Mouse (Mus musculus) left cerebral cortex, adult 11 months (tissue): ENCODE measurements around the gene Syk.

Experiments used
- DNase-seq: peaks from one replicate; pipeline ENCODE4 v3.0.0; 2022; ENCODE audit warnings: low spot score

Gene Syk

DNA sequence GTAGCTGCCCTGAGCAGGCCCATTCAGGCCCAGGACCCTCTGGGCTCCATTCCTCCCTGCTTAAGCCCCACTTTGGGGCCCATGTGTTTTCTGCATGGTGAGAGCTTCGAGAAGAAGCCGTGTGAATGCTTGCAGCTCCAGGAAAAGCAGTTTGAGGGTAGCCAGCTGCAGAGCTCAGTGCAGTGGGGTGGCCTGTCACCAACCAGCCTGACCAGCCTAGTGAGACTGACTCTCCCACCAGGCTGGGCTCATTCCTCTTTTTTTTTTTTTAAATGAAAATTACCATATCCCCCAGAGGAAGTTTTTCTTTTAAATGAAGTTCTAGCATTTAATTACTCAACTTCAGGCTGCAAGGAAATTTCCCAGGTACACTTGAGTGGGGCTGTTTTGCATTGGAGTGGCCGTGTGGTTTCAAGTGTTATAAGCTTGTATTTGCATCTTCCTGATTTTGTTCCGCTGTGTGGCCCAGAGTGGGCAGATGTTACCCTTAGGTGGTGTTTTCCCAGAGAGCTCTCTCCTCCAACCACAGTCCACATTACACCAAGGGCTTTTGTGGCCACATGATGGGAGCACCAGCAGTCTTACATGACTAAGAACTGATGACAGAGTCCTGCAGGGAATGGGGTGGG lies 17.2 kb downstream of the Syk start:
- no peak for DNase-seq

DNA sequence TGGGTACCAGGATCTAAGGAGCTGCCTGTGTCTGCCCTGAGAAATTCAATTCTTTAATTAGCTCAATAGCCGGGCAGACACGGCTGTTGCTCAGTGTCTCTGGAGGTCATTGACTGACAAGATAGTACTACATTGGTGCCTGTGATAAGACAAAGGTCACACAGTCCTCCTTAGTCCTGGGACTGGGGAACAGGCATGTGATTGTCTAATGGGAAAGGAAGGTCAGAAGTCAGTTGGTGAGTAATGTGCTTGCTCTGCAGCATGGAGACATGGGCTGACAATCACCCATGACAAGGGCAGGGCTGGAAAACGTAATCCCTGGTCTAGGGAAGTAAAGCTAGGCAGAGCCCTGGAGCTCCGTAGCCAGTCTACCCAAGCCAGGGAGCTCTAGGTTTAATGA lies 19.8 kb downstream of the Syk start:
- DNase-seq, result no peak

DNA sequence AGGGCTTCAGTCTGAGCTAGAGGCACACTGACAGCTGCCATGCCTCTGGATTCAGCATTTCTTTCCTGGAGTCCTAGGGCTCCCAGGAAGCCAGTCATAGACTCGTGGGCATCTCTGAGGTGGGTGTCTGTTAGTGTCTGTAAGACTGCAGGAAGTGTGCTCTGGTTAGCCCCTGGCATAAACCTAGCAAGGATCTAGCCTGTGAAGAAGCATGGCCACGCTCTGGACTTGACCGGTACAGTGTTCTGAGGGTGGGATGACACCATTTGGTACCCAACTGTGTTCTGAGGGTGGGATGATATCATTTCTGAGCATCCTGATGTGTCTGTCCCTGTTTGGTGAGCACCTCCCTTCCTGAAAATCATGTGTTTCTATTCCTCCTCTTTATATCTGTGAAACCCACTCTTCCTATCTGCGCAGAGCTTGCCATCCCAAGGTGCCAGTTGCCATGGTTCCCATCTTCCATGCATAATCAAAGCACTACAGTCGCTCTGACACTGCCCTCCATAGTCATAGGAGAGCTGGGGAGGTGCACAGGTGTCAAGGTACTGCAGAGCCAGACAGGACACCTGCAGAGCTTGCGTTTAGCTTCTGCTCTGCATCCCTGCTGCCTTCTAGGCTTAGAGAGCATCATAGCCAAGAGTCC lies 20.9 kb downstream of the Syk start:
- DNase-seq, result no peak

DNA sequence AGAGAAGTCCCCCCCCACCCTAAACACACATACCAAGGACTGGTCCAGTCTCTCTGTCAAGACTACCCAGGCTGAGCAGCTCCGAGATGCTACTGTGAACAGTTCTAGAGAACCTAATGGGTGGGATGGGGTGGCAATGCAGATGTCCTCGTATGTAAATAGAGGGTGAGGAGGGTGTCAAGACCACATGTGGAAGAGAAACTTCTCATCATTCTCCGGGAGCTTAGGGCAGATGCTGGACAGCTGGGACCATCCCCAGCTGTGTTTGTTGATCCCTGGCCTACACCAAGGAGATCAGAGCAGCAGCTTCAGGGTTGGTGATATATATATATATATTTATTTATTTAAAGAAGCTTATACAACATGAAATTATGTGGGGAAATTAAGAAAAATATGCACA lies 22.0 kb downstream of the Syk start:
- DNase-seq, result no peak

DNA sequence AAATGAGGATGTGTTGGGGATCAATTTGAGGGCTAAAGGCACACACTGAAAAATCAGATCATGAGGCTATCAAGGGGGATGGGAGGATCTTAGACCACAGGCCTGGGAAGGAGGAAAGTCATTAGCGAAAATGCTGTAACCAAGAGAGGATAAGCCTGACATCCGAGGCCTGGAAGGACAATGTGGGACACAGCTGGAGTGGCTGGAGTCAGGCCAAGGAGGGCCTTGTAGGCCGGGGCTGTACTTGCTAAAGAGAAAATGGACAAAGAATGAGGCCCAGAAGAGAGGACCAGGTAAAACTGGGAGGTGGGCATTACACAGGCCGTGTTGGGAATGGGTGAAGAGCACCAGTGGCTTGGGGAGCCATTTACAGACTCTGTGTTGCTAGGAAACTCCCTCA lies 22.9 kb downstream of the Syk start:
- DNase-seq, result no peak

DNA sequence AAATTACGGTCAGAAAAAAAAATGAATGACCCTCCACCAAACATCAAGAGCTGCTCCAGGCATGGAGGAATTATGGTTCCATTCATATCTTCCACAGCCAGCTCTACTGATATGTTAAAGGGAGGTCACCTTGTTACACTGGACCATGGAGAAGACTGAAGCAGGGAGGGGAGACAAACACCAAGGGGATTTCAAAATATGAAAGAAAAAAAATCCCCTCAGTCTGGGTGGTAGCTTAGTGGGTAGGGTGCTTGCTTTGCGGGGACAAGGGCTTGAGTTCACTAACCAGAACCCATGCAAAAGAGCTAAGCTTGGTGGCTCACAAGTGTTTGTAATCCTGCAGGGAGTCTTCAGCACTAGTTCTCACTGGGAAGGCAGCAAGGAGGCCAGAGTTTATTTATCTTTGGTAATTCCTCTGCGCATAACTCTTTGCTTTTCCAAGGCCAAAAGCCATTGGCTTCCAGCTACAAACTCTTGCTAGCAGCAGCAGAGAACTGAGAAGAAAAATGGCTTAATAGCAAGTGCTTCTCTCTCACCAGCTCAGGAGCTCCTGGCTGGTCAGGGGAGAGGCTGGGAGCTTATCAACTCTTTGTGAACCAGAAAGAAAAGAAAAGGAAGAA lies 23.8 kb downstream of the Syk start:
- no peak for DNase-seq

DNA sequence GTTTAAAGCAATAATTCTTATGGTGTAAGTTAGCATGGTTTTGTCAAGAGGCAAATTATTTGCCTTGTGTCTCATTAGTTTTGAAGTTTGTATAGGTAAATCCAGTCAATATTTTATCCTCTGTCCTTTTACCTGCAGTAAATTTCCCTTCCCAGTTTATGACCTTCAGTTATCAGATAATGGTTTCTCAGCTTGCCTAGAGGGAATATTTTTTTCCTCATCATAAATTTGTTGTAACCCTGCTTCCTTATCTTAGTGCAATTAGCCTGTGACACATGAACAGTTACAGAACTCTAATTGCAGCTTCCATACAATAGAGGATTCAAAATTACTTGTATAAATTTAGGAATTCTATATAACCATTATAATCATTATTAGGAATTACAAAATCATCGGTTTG lies 25.0 kb downstream of the Syk start:
- no peak for DNase-seq

DNA sequence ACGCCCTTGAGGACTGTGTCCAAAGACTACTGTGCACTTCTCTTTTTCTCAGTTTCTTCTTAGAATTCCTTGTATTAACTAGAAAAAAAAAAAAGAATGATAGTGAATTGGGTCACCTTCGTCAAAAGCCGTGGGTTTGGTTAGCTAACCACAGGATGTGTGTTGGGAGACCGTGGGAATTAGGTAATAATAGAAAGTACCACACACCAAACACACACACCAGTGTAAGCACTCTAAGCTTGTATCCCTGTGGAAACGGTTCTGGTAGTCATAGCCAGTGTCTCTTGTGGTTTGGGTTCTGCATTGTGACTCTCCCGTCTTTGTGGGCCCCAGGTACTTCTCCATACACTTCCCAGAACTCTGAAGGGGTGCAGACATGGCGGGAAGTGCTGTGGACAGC lies 27.5 kb downstream of the Syk start:
- DNase-seq, result no peak

DNA sequence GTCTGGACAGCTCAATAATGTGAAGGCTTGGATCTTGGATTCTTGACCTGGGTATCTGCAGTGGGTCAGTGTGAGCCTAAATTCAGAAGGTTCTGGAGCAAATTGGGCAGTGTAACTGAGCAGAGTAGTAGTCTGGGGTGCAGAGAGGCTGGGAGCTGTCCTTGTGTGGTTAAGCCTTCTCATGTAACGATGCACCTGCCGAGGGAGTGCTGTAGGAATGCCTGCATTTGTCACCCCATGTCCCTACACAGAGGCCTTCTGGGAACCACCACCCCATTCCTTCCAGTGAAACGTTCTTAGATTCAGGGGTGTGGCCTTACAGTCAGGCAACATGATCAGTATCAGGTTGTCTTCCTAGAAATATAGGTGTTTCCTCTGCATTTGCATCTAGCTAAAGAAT lies 30.3 kb downstream of the Syk start:
- DNase-seq, result no peak

DNA sequence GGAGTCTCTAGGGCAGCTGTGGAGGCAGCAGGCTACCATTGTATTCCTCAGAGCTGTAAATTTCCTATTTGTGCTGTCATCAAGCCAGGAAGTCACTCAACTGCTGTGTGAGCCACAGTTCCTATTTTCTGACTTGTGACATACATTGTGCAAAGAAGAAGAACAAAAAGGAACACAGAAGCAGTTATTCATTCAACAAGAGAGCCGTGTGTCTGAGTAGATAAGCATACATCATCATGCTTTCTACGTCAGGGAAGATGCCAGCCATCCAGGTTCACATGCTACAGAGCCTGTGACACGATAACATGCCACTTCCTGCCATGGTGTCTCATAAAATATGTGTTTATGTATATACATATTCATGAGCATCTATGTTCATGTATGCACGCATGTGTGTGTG lies 32.1 kb downstream of the Syk start:
- DNase-seq, result no peak

DNA sequence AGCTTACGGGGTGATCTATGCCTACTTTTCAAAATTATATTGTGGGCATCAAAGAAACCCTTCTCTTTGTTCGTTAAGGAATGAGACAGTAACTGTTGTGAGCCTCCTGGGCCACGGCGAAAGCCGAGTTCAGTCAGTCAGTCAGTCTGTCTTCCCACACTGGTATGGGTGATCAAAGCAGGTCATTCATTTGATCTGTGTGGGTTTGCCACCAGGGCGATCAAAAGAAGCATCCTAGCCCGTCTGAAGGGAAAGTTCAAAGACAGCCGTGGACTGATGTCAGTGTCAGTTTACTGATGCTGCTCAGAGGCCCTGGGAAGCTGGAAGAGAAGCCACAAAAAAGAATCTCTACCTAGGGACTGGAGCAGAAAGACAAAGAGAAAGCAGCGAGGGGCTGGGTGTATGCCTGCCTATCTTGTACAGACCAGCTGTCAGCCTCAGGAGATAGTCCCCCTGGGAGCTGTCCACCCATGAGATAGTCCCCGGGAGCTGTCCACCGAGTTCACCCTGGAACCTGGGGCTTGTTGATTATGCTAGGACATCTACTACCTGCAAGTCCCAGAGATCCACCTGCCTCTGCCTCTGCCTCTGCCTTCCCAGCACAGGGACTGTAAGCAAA lies 34.2 kb downstream of the Syk start:
- no peak for DNase-seq

DNA sequence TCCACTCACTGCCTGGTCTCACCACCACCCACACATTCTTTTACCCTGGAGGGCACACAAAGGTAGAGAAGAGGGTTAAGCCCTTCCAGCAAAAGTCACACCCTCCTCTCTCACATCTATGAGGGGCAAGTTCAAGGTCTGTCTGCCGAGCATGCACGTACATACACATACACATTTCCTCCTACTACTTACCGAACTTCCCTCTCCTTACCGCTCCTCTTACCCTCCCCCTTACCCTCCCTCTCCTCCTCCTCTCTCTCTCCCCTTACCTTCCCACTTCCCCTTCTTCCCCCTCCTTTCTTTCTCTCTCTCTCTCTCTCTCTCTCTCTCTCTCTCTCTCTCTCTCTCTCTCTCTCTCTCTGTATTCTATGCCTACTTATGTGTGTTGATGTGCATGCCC lies 35.6 kb downstream of the Syk start:
- no peak for DNase-seq

DNA sequence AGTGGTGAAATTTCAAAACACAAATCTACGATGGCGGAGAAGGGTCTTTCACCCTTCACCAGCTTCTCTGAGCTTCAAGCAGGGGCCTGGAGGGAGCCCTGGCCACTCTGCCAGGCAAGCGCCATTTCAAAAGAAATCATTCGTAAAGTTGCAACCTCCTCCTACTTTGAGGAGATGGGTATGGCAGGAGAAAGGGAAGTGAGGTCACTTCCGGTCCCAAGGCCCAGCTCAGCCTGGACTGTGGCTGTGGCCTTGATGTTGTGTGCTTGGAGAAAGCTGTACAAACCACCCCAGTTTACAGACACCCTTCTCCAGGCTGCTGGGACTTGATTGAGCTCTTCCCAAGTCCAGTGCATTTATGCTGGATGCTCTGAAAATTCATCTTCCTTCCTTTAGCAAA lies 36.5 kb downstream of the Syk start:
- no peak for DNase-seq

DNA sequence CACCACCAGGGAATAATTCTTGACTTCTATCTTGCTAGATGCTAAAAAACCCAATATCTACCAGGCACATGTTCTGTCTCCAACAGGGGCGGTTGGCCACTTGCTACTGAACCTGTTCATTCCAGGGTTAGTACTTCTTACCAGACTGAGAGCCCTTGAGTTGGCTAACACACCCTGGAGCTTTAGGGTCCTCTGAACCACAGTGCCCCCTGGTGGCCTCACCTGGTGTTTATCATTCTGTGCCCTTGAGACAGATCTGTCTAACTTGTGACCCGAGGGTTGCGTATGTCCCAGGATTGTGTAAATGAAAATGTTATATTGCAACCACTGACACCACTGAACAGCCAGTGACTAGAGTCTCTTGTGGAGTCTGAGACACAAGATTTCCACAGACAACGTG lies 41.1 kb downstream of the Syk start:
- DNase-seq, result peak; percentile 26

DNA sequence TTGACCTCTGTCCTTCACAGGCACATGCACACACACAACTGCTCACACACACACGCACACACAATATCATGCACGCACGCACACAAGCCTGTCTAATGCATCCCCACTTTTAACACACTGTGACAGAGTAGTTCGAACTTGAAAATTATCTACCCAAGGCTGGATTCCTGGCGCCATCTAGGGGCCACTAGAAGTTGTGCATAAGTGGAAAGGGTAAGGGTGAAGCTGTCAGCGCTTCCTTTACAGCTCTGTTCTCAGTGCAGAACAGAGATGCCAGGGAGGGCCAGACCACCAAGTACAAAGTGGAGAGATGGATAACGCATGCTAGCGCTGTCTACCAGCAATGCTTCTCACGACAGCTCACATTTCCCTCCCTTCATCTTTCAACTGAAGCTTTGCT lies 45.6 kb downstream of the Syk start:
- peak; percentile 17 for DNase-seq

DNA sequence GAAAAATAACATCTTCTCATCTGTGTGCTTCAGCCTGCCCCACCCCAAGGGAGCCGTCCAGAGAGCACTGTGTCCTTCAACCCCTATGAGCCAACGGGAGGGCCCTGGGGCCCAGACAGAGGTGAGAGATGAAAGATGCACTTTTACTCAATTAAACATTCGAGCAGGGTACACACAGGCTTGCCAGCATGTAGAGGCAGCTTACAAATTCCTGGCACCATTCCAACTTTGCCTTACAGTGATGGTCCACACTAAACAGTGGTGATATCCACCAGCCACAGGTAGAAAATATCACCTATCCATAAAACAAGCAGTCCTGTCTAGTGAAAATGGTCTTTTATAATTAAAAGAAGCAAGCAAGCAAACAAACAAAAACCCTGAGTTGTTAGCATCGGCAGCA lies 48.7 kb downstream of the Syk start:
- no peak for DNase-seq

DNA sequence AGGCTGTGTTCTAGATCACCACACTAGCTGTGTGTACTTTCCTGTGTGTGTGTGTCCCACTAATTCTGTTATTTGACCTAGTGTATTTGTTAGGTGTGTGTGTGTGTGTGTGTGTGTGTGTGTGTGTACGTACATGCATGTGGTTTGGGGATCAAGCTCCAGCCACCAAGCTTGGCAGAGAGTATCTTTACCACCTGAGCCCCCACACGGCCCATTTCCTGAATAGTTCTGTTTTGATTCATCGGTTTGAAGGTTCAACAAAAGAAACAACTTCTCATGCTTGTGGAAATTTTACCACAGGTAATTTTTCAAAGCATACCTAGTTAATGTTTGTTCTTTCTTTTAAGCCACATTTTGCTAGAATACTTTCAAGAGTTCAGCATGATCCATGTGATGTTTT lies 52.5 kb downstream of the Syk start:
- no peak for DNase-seq

DNA sequence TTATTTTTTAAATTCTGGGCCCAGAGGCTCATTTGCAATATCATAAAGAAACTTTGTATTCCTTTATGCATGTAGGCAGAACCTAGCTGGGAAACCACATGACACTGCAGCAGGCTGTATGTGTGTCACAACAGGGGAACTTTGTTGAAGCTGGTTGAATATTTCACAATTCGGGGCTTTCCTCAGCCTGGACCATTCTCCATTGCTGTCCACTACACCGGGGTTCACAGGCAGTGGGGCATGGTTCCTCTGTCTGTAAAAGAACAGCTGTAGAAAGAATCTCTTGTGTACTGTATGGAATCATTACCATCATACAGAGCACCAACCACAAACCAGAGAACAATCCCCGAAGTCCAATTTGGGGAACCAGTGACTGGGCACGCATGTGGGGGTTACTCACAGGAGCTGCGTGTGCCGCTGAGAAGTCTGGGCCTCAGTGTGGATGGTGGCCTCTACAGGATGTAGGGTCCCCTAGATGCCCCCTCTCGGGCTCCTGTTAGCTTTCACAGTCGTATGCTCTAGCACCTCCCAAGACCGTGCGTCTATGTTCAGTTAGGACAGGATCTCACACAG lies 53.3 kb downstream of the Syk start:
- DNase-seq, result no peak

DNA sequence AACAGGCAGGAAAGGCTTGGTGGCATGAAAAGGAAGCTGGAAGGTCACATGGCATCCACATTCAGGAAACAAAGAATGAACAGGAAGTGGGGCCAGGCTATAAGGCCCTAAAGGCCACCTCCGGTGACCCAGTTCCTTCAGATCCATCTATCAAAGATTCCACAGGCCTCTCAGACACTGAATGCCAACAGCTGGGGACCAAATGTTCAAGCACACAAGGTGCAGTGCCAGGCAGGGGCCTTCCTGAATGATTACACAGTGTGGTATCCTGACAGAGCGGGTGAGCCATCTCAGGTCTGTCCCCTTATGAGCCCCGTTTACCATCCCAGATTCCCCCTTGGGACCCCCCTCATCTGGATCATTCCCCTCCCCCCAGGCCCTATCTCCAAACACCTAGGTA lies 63.6 kb downstream of the Syk start:
- no peak for DNase-seq

DNA sequence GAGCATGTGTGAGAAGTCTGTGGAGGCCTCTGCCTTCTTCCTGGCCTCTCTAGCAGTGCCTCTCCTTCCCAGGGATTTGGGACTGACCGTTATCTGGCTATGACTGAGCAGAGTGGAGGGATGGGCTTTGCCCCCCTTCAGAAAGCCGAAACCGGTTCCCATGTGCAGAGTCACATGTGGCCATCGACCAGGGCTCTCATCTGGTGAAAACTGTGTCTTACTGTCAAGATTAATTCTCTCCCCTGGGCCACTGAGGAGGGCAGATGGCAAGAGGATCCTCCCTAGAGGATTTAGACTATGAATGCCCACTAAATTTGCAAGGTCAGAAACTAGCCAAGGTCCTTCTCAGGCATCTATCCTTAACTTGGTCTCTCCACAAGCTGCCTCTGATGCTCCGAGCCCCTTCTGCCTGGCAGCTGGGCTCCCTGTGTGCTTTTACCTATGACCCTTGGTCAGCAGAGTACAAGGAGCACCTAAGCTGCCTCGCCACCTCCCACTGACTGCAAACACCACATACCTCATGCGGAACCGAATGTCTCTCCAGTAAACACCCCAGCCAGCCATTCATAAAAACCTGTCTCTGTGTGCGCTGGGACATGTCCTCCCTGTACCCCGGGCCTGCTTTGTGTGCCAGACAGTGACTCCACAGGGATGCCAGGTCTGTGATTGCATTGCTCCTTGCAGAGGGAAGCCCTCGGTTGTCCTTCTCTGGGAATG lies 65.2 kb downstream of the Syk start:
- DNase-seq, result no peak

DNA sequence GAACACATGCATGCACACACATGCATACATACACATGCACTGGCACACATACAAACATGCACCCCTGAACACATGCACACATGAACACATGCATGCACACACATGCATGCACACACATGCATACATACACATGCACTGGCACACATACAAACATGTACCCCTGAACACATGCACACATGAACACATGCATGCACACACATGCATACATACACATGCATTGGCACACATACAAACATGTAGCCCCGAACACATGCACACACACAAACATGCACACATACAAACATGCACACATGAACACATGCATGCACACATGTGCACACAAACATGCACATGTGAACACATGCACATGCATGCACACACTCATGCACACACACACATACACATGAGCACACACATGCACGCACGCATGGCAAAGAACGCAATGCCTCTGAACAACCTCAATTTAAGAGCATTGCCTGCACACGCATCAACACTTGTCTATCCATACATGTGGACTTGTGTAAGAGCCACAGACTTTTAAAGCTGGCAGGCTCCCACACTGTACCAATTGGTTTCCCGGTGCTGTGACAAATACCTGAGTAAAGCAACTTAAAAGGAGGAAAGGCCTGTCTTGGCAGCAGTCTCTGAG lies 66.9 kb downstream of the Syk start:
- DNase-seq, result no peak
